Mouse (Mus musculus) thymus, adult 2 months (tissue): ENCODE data around the gene Cd52. TPM values are rescaled to one million over a fixed set of nuclear protein-coding genes. Genes with fewer than 3 reads are reported as not detected.
A peak's percentile ranks its signal among the peaks of the same experiment; 100 is the strongest.

Source experiments
- DNase-seq: peaks from one replicate; pipeline ENCODE4 v3.0.0; 2021
- H3K27ac ChIP-seq: fragments of 200-500 bp; 2 replicates; pipeline ENCODE4 v1.5.1; 2012; ENCODE audit warnings: low read length, control low read depth; ENCODE audit not compliant: control insufficient read depth, insufficient read depth
- H3K27me3 ChIP-seq: fragments of 200-500 bp; 2 replicates; pipeline ENCODE4 v1.6.1; 2012; ENCODE audit warnings: mild to moderate bottlenecking, low read length, moderate library complexity, mixed read lengths; ENCODE audit not compliant: control insufficient read depth, insufficient read depth
- H3K36me3 ChIP-seq: fragments of 200-500 bp; 2 replicates; pipeline ENCODE4 v1.6.1; 2012; ENCODE audit warnings: mild to moderate bottlenecking, low read length, moderate library complexity; ENCODE audit not compliant: control insufficient read depth, insufficient read depth
- H3K4me1 ChIP-seq: fragments of 200-500 bp; replicated peaks from 2 replicates; pipeline ENCODE4 v1.6.1; 2012; ENCODE audit warnings: low read length; ENCODE audit not compliant: control insufficient read depth, insufficient read depth
- H3K4me3 ChIP-seq: fragments of 200-500 bp; 2 replicates; pipeline ENCODE4 v1.5.1; 2012; ENCODE audit warnings: mild to moderate bottlenecking, low read length, control low read depth, moderate library complexity; ENCODE audit not compliant: control insufficient read depth, insufficient read depth
- CTCF ChIP-seq: fragments of 200-500 bp; IDR thresholded peaks from 2 replicates; pipeline ENCODE4 v1.5.1; 2012; ENCODE audit warnings: mild to moderate bottlenecking, control low read depth, low read length, moderate library complexity, borderline replicate concordance; ENCODE audit not compliant: control insufficient read depth, poor library complexity, insufficient read depth; ENCODE audit errors: extremely low read depth
- POLR2A ChIP-seq: fragments of 200-500 bp; IDR thresholded peaks from 2 replicates; pipeline ENCODE4 v1.6.1; 2012; ENCODE audit warnings: mild to moderate bottlenecking, low read length, control low read depth, moderate library complexity; ENCODE audit not compliant: control insufficient read depth, poor library complexity, insufficient read depth; ENCODE audit errors: extremely low read depth
- WGBS: fragments of 180-500 bp; shearing (Covaris S2); methylation state at CpG from one replicate; pipeline ENCODE4 v1.1.7; 2018; 5-methylcytosine and 5-hydroxymethylcytosine counted together
- polyA plus RNA-seq: library from polyadenylated mRNA; depleted of rRNA; stranded (reverse); fragments of >200 nt; gene quantifications from 2 replicates; pipeline ENCODE4 v1.2.3, GENCODE M21; 2012

Cd52 gene
- polyA plus RNA-seq, 1 experiment = 480 TPM

- no peak overlapping the region for H3K4me3 ChIP-seq
- peaks cover 65% of the 10 kb centered on the region for H3K4me1 ChIP-seq
- no peaks in the 10 kb centered on the region for H3K36me3 ChIP-seq
- no peaks in the 10 kb centered on the region for H3K27me3 ChIP-seq
- H3K27ac ChIP-seq = no peak overlapping the region
- no peak for DNase-seq
- TF ChIP-seq CTCF (no peak), POLR2A (no peak)
- 96% methylated on average over 15 of the region's 15 CpGs for WGBS
Observed at GRCm38 (mm10) chr4:134125383-134126060, 30.6 kb upstream of the Cd52 start.

- H3K27me3 ChIP-seq = no peaks in the 10 kb centered on the region
- no peaks in the 10 kb centered on the region for H3K36me3 ChIP-seq
- DNase-seq = peak; percentile 82
- TF ChIP-seq POLR2A (peak; percentile 38; the same call in 1 of the 2 replicates), CTCF (peak; percentile 93)
- WGBS = 15% methylated on average over 17 of the region's 17 CpGs
- peaks cover 74% of the 10 kb centered on the region for H3K4me1 ChIP-seq
- peak overlapping the region; percentile 54 for H3K27ac ChIP-seq
- H3K4me3 ChIP-seq = no peak overlapping the region
Observed at GRCm38 (mm10) chr4:134123680-134124551, 29.0 kb upstream of the Cd52 start.

GRCm38 (mm10) chr4:134123147-134123546 lies 28.3 kb upstream of the Cd52 start:
- WGBS = 96% methylated on average over 6 of the region's 6 CpGs
- Histone ChIP-seq H3K4me1 (peaks cover 81% of the 10 kb centered on the region), H3K36me3 (no peaks in the 10 kb centered on the region), H3K27me3 (no peaks in the 10 kb centered on the region), H3K27ac (peak overlapping the region; percentile 35; the same call in 1 of the 2 replicates), H3K4me3 (no peak overlapping the region)
- TF ChIP-seq CTCF = no peak
- no peak for TF ChIP-seq POLR2A
- no peak for DNase-seq

- H3K27ac ChIP-seq = peak overlapping the region; percentile 93
- H3K27me3 ChIP-seq = no peaks in the 10 kb centered on the region
- no peaks in the 10 kb centered on the region for H3K36me3 ChIP-seq
- H3K4me1 ChIP-seq = peaks cover 82% of the 10 kb centered on the region
- no peak for TF ChIP-seq POLR2A
- no peak for TF ChIP-seq CTCF
- no peak overlapping the region for H3K4me3 ChIP-seq
- 17% methylated on average over 3 of the region's 3 CpGs for WGBS
- no peak for DNase-seq
Observed at GRCm38 (mm10) chr4:134122281-134122680, 27.4 kb upstream of the Cd52 start.

GRCm38 (mm10) chr4:134121571-134121970 lies 26.7 kb upstream of the Cd52 start:
- H3K27me3 ChIP-seq = no peaks in the 10 kb centered on the region
- peak overlapping the region; percentile 98 for H3K27ac ChIP-seq
- DNase-seq = peak; percentile 85
- H3K36me3 ChIP-seq = no peaks in the 10 kb centered on the region
- WGBS = 3% methylated on average over 4 of the region's 4 CpGs
- TF ChIP-seq POLR2A = 0 out of 2 replicates have a peak, but pooled peaks have one; percentile 45
- TF ChIP-seq CTCF = no peak
- H3K4me3 ChIP-seq = no peak overlapping the region
- peaks cover 79% of the 10 kb centered on the region for H3K4me1 ChIP-seq

GRCm38 (mm10) chr4:134120916-134121315 lies 26.0 kb upstream of the Cd52 start:
- DNase-seq = no peak
- Histone ChIP-seq H3K4me1 (peaks cover 83% of the 10 kb centered on the region), H3K27ac (peak overlapping the region; percentile 98), H3K27me3 (no peaks in the 10 kb centered on the region), H3K4me3 (no peak overlapping the region), H3K36me3 (no peaks in the 10 kb centered on the region)
- WGBS = 51% methylated on average over 4 of the region's 4 CpGs
- TF ChIP-seq POLR2A = no peak
- TF ChIP-seq CTCF = no peak
